Mouse (Mus musculus) cortical plate, adult 2 months (tissue): ENCODE results near the gene Mtmr14. TPM values are rescaled to one million over a fixed set of nuclear protein-coding genes. Genes with fewer than 3 reads are reported as not detected.

ENCODE experiments used
- H3K27ac ChIP-seq: fragments of 200-500 bp; 2 replicates; pipeline ENCODE4 v1.5.1; 2012; ENCODE audit warnings: low read length, control low read depth, inconsistent platforms; ENCODE audit not compliant: insufficient read depth
- H3K4me1 ChIP-seq: fragments of 200-500 bp; 2 replicates; pipeline ENCODE4 v1.6.1; 2011; ENCODE audit warnings: low read length; ENCODE audit not compliant: control insufficient read depth, insufficient read depth
- H3K4me3 ChIP-seq: fragments of 200-500 bp; 2 replicates; pipeline ENCODE4 v1.5.1; 2011; ENCODE audit warnings: mild to moderate bottlenecking, low read length, control low read depth; ENCODE audit not compliant: insufficient read depth
- CTCF ChIP-seq: fragments of 200-500 bp; IDR thresholded peaks from 2 replicates; pipeline ENCODE4 v1.5.1; 2011; ENCODE audit warnings: mild to moderate bottlenecking, control low read depth, low read length; ENCODE audit not compliant: insufficient read depth; ENCODE audit errors: extremely low read depth
- POLR2A ChIP-seq: fragments of 200-500 bp; IDR thresholded peaks from 2 replicates; pipeline ENCODE4 v1.6.1; 2011; ENCODE audit warnings: mild to moderate bottlenecking, low read length, control low read depth; ENCODE audit not compliant: insufficient read depth; ENCODE audit errors: extremely low read depth
- polyA plus RNA-seq: library from polyadenylated mRNA; depleted of rRNA; stranded (reverse); fragments of >200 nt; gene quantifications from 2 replicates; pipeline ENCODE4 v1.2.3, GENCODE M21; 2012

Mtmr14 gene
- polyA plus RNA-seq, 1 experiment = 22.0 TPM

GRCm38 (mm10) chr6:113267988-113268387 lies 30.3 kb downstream of the Mtmr14 start:
- Histone ChIP-seq H3K4me1 (no peaks in the 10 kb centered on the region), H3K27ac (no peak overlapping the region), H3K4me3 (no peak overlapping the region)

GRCm38 (mm10) chr6:113272365-113272764 lies 34.7 kb downstream of the Mtmr14 start:
- Histone ChIP-seq H3K4me3 (no peak overlapping the region), H3K4me1 (no peaks in the 10 kb centered on the region), H3K27ac (no peak overlapping the region)
- TF ChIP-seq CTCF (no peak), POLR2A (no peak)

More at GRCm38 (mm10) chr6:113267988-113268387, 30.3 kb downstream of the Mtmr14 start:
- TF ChIP-seq CTCF = no peak
- TF ChIP-seq POLR2A = no peak

DNA sequence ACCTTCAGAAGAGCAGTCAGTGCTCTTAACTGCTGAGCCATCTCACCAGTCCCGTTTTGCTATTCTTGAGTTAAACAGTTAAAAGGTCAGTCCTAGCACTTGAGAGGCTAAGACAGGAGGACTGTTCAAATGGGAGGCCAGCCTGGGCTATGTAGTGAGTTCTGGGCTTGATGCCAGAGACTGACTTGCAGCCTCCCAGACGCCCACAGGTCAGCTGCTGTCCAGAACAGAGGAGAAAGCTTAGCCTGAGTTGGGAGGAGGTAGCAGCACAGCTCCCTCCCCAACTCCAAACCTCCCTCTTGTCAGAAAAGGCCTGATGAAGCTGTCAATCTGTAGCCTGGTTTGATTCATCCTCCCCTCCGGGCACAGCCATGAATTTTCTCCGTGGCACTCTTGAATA lies 39.2 kb downstream of the Mtmr14 start:
- no peak overlapping the region for H3K27ac ChIP-seq

DNA sequence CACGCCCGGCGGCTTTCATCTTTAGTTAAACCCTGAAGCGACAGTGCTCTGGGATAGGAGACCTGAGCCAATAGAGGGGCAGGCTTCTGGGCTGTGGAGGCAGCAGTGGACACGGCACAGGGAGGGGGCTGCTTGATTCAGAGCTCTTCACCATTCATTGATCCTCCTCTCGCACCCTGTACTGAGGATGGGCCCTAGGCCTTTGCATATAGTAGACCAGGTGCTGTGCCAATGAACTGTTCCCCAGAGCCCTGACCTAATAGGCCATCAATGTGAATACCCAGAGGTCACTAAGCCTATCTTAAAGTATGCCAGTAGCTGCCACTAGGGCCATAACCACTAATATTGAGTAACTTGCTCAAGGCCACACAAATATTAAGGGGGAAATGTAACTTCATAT lies 44.0 kb downstream of the Mtmr14 start:
- Histone ChIP-seq H3K4me3 (peak overlapping the region; percentile 56; the same call in 1 of the 2 replicates), H3K27ac (no peak overlapping the region), H3K4me1 (no peaks in the 10 kb centered on the region)
- TF ChIP-seq POLR2A (no peak), CTCF (no peak)

More for the DNA sequence above, 39.2 kb downstream of the Mtmr14 start:
- H3K4me1 ChIP-seq = no peaks in the 10 kb centered on the region
- no peak overlapping the region for H3K4me3 ChIP-seq
- TF ChIP-seq CTCF = no peak

DNA sequence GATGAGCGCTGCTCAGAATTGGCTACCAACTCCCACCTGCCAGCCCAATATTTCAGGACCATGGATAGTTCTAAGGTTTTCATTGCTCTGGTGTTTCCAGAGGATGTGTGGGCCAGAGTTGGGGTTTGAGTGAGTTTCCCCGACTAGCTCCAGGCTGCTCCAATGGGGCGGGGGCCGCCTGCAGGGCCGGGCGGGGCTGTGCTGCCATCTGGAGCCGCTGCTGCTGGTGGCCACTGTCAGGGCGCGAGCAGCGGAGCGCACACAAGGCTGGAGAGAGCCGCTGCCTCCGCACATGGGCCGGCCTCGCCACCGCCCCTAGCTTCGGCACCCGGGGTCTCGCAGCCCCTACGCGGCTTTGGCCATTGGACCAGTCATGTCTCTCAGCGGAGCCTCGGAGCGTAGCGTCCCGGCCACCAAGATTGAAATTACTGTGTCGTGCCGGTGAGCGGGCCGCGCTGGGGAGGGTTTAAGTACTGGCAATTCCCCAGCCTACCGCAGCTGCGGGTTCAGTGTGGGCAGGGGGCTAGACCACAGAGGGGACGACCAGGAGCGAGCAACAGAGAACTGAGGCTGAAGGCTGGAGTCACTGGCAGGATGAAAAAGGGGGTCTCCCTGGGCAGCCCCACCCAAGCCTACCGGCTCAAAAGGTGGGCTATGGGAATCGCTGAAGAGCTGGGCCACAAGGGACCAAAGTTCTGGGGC lies 44.6 kb downstream of the Mtmr14 start, which contains the start of gene Cpne9:
Gene Cpne9, plus strand, starts transcription at position 207 of the 702 bp plus-strand sequence.
- TF ChIP-seq POLR2A (no peak), CTCF (no peak)
- Histone ChIP-seq H3K27ac (no peak within 1 kb of the TSS), H3K4me3 (peak within 1 kb of the TSS; percentile 56), H3K4me1 (0 out of 2 replicates have a peak, but pooled peaks cover 1% of the 10 kb centered on the region)

- Histone ChIP-seq H3K4me3 (peak overlapping the region; percentile 56), H3K4me1 (0 out of 2 replicates have a peak, but pooled peaks cover 1% of the 10 kb centered on the region), H3K27ac (no peak overlapping the region)
- TF ChIP-seq CTCF (no peak), POLR2A (no peak)
Measured at GRCm38 (mm10) chr6:113282969-113283368, 45.3 kb downstream of the Mtmr14 start.

DNA sequence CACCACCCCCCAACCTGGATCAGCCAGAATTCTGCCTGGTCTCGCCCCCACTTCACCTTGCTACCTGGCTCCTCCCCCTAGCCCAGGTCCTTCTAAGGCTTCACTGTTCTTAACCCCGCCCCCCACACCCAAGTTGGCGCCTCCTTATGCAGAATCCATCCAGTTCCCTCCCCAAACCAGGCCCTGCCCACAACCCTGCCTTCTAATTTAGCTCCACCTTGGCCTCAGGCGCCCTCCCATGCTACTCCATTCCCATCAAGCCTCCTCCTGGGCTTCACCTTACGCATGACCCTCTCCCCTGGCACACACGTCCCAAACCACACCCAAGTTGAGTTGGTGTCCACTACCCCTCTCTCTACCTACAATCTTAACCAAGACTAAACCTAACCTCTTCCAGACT lies 45.9 kb downstream of the Mtmr14 start:
- Histone ChIP-seq H3K4me1 (0 out of 2 replicates have a peak, but pooled peaks cover 1% of the 10 kb centered on the region), H3K27ac (no peak overlapping the region), H3K4me3 (peak overlapping the region; percentile 56)
- TF ChIP-seq CTCF (no peak), POLR2A (no peak)

DNA sequence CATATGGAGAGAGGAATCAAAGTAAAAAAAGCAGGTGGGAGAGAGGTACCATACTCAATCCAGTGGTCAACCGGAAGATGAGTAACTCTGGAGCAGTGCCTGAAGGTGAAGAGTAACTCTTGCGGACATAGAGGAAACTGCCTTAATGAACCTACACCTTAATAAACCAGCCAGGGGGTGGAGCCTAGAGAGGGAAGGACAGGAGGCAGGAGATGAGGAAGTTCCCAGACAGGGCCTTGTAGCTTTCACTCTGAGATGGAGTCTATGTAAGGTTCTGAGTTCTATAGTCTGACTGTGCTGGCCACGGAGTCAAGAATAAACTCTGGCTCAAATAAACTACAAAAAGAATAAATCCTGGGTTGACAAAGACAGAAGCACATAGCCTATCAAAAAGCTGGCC lies 47.3 kb downstream of the Mtmr14 start:
- Histone ChIP-seq H3K27ac (no peak overlapping the region), H3K4me1 (0 out of 2 replicates have a peak, but pooled peaks cover 1% of the 10 kb centered on the region), H3K4me3 (no peak overlapping the region)
- TF ChIP-seq CTCF (no peak), POLR2A (no peak)

GRCm38 (mm10) chr6:113286316-113286715 lies 48.7 kb downstream of the Mtmr14 start:
- TF ChIP-seq CTCF = no peak
- TF ChIP-seq POLR2A = no peak

DNA sequence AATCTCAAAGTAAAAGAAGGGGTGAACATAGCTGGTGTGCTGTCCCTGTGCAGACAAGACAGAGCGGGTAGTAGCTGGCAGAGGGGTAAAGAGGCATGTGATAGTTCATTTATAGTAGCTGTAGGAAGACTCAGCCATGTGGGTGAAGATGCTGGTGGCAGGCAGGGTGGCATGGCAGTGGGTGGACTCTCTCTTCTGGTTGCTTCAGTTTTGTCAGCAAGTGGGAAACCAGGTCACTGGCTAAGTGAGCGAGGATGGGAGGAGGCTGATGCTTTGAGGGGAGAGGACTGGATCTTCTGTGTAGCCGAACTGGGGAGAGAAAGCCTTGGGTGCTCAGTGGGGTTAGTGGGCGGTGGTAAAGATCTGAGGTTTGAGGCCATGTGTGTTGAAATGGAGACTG lies 49.6 kb downstream of the Mtmr14 start:
- 0 out of 2 replicates have a peak, but pooled peaks cover 1% of the 10 kb centered on the region for H3K4me1 ChIP-seq
- no peak overlapping the region for H3K27ac ChIP-seq
- no peak overlapping the region for H3K4me3 ChIP-seq
- TF ChIP-seq POLR2A (no peak), CTCF (no peak)

More at GRCm38 (mm10) chr6:113286316-113286715, 48.7 kb downstream of the Mtmr14 start:
- no peak overlapping the region for H3K4me3 ChIP-seq
- no peak overlapping the region for H3K27ac ChIP-seq
- 0 out of 2 replicates have a peak, but pooled peaks cover 1% of the 10 kb centered on the region for H3K4me1 ChIP-seq

DNA sequence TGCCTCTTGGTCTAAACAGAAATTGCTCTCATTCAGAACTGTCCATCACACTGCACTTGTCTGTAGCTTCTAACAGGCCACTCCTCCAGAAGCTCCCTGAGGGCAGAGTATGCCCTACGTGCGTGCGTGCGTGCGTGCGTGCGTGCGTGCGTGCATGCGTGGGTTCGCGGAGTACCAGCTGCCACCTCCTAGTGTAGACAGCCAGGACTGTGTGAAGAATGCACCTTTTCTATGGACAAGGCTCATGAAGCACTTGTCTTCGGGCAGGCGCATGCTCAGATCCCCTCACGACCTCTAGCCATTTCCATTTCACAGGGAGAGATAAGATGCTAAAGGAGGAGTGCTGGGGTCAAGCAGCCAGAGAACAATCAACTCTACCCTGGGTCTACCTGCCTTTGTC lies 51.7 kb downstream of the Mtmr14 start:
- no peak for TF ChIP-seq POLR2A
- no peak for TF ChIP-seq CTCF
- Histone ChIP-seq H3K27ac (no peak overlapping the region), H3K4me3 (no peak overlapping the region), H3K4me1 (0 out of 2 replicates have a peak, but pooled peaks cover 1% of the 10 kb centered on the region)
